Mouse (Mus musculus) ovary, adult 18-20 months (tissue): ENCODE results near the gene Actn1.

Source experiments
- DNase-seq: peaks from one replicate; pipeline ENCODE4 v3.0.0; 2022; ENCODE audit warnings: low spot score, mixed read lengths

Gene Actn1

GRCm38 (mm10) chr12:80181831-80182230 is 78.3 kb downstream of the Actn1 start:
- DNase-seq: no peak

DNA sequence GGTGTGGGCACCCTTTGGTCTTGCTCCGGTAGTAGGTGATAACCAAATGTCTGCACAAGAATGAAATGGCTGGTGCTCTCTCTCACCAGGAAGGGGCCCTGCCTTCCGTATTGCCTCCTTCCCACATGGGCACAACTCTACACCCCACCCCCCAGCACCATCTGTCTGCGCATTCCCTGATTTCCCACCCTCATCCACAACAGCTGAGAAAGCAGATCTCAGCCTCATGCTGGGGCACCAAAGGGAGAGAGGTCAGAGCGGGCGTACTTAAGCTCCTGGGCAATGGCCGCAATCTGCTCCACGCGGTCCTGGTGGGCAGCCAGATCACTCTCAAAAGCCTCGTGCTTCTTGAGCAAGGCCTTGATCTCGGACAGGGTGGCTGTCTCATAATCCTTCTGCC is 82.1 kb downstream of the Actn1 start:
- no peak for DNase-seq

DNA sequence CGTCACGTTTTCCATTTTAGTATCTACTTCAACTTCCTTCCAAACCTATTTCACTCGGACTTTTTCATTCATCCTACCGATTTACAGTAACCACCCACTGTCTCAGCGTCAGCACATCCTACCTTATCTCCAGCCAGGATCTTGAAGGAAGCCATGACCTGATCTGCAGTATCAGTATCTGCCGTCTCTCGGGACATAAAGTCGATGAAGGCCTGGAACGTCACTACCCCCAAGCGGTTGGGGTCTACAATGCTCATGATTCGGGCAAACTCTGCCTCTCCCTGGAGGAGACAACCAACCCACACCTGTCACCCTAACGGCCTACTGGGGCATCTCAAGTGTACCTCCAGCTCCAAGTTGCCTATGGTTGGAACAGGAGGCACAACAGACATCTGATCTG is 91.4 kb downstream of the Actn1 start:
- no peak for DNase-seq

GRCm38 (mm10) chr12:80168178-80168686 is 91.9 kb downstream of the Actn1 start:
- DNase-seq: peak; percentile 65

GRCm38 (mm10) chr12:80167321-80167720 is 92.8 kb downstream of the Actn1 start:
- no peak for DNase-seq

DNA sequence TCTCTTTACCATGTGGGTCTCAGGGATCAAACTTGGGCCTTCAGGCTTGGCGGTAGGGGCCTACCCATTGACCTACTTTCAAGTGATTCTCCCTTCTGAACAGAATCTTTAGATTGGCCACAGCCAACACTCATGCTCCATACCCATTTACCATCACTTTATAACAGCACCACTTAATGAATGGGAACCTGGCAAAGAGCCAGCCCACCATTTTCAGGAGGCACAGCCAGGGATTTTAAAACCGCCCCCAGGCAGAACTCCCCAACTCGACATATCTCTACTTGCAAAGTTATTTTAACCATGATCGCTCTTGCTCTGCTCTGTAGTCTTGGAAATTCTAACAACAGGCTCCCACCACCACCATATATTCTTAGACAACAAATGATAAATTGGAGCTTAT is 93.5 kb downstream of the Actn1 start:
- no peak for DNase-seq

- DNase-seq: no peak
Observed at GRCm38 (mm10) chr12:80164526-80164925, 95.6 kb downstream of the Actn1 start.

- no peak for DNase-seq
Observed at GRCm38 (mm10) chr12:80162448-80162847, 97.7 kb downstream of the Actn1 start.

DNA sequence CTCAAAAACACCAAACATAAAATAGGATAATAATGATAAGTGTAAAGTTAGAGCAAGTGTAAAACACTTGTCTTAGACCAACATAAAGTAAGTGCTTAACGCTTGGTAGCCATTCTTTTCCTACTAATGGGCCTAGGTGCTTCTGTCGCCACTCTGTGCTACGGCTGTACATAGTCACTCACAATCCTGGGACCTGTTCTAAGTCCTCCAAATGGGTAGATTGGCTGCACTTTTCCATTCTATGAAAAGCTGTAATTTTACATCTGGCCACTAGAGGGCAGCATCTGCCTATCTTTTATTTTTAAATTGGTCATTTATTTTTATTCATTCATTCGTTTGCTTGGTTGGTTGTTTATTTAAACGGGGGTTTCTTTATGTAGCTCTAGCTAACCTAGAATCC is 102.5 kb downstream of the Actn1 start:
- DNase-seq: no peak

DNA sequence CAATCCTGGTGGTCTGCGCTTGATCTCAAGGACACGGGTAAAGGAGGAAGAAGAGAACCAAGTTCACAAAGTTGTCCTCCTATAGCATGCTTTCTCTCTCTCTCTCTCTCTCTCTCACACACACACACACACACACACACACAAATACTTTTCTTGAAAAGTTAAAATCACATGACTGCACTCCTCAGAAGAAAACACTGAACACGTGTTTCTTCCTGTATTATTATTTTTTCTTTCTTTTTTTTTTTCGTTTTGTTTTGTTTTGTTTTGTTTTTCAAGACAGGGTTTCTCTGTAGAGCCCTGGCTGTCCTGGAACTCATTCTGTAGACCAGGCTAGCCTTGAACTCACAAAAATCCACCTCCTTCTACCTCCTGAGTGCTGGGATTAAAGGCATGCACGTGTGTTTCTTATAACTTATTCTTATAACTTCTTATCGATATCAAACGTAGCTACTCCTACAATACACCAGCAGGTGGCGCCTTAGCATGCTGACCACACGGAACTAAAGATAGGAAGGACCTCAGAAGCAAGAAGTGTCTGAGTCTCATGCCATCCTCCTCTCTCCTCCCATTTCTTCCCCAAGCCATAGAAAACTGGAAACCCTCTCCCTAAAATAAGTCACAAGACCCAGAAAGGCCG is 106.4 kb downstream of the Actn1 start:
- DNase-seq: no peak

GRCm38 (mm10) chr12:80153078-80153477 is 107.1 kb downstream of the Actn1 start:
- DNase-seq: no peak

GRCm38 (mm10) chr12:80151821-80152220 is 108.3 kb downstream of the Actn1 start:
- DNase-seq: no peak

DNA sequence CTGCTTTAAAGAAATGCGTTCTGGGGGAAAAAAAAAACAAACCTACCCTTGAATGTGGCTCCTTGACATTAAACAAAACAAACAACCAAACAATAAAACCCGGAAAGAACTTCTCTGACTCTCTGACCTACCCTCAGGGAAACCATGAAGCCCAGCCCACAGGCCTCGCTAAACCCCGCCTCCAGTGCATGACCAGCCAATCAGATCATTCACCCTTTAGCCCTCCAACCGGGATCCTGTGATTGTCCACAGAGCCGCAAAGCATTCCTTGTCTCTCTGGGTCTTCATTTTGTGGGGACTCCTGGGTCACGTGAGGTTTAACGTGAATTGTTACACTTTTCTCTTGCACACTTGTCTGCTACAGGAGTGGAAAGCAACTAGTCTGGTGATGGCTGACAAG is 109.5 kb downstream of the Actn1 start:
- DNase-seq: no peak

- no peak for DNase-seq
Observed at GRCm38 (mm10) chr12:80147563-80148214, 112.5 kb downstream of the Actn1 start.

- no peak for DNase-seq
Observed at GRCm38 (mm10) chr12:80146227-80147223, 113.6 kb downstream of the Actn1 start.

DNA sequence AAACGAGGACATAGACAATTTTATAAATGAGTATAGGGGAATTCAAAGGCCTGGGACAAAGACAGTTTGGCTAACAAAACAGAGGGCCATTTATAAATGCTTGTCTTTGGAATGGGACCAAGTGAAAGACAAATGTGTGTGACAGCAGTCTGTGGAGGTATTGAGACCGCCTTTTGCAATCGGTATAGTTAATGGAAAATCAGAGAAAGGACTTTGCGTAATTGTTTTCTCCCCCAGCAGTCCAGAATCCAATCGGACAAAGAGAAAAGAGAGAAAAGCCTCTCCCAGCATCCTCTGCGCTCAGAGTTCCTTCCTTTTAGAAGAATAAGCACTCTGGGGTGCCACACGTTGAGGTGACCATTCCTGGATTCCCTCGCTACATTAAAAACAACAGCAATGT is 114.8 kb downstream of the Actn1 start:
- DNase-seq: no peak

GRCm38 (mm10) chr12:80144846-80145245 is 115.3 kb downstream of the Actn1 start:
- no peak for DNase-seq

DNA sequence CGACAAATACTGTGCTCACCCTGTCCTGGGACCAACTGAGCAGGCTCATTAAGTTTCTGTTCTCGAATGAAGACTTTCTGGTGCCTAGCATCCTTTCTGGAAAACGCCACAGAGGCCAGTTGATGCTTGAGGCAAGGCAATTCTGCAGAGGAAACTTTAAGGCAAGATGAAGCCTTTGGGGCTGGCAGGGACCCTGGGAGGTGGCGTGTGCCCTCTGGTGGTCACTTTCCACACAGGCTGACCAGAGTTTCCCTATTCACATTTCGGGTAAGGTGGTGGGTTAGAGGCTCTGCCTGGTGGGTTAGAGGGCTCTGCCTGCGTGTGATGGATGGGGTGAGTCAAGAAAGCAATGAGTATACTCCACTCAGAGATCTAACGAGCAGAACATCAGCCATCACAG is 118.7 kb downstream of the Actn1 start:
- no peak for DNase-seq

DNA sequence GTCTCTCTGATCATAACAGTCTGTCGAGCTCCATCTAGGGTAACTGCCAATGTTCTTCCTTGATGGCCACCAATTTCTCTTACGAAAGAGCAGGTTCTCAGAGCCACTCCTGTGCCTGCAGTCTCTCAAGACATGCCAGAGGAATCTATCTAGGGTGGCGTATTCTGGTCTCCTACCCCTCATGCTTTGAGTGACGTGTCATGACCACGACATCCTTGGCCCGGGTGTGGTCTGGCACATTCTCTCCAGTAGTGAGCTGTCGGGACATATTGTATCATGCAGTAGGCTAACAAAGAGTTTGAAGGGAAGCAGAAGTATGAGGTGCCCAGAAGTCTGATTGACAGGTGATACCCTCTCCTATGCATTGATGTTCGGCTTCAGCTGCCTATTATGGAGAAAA is 119.2 kb downstream of the Actn1 start:
- no peak for DNase-seq

GRCm38 (mm10) chr12:80137744-80138143 is 122.4 kb downstream of the Actn1 start:
- DNase-seq: no peak

DNA sequence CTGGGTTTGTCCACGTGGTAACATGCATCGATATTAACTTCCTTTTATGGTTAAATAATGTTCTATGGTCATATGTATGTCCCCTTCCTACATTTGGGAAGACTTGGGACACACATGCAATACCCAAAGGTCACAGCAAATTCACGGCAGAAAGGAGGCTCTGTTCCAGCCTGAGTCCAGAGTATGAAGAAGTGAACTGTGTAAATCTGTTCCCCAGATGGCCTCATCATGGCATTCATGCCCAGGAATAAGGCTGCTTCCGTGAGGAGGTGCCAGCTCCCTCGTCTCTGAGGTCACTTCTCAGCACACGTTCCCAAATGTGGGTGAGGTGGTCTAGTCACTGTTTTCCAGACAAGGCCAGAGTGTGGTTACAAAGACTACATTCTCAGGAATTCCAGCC is 122.9 kb downstream of the Actn1 start:
- DNase-seq: no peak

DNA sequence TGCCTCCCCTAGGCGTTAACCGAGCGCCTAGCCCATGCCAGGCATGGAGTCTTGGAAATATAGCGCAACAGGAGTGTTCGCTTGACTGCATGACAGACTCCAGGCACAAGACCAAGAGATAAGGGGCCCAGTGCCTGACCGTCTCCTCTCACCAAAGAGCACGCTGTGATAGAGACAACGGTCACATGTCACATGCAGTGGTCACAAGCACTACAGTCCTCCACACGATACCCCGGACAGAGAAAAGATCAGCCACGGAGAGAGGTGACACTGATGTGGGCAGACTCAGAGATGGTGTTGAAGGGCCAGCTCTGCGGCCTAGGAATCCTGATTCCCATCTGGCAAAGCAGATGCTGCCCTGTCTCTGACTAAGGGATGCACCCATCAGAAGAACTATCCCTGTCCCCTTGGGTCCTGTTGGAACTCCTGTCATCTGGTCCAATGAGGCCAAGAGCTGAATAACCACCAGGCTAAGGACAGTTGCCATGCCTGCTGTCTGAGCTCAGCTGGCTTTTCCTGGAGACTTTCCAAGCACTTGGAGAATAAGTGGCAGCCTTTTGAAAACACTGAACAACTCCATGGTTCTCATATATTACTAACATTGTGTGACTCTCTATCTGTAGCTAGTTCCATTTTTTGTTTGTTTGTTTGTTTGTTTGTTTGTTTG is 123.8 kb downstream of the Actn1 start:
- DNase-seq: no peak
